Mouse (Mus musculus): Measurements from ENCODE around the gene Izumo2. TPM values are rescaled to one million over a fixed set of nuclear protein-coding genes. Genes with fewer than 3 reads are reported as not detected.
"Not testable (repeated sequence)": the region's sequence is repeated elsewhere in the genome, so short reads cannot be mapped to it uniquely, and the experiment has no call there.

The Izumo2 gene
- polyA plus RNA-seq, 1 experiment from 2014 or later: not detected

GRCm38 (mm10) chr7:44707169-44707675 is 1.3 kb upstream of the Izumo2 start:
- TF ChIP-seq CTCF (IDR thresholded peaks at IDR 0.05; ENCODE audit: low read depth): no peak
- H3K27ac ChIP-seq (ENCODE audit: low read depth): no peak overlapping the region
- ATAC-seq (ENCODE audit: insufficient read depth) (no peak), DNase-seq (no peak)
- H3K27me3 ChIP-seq (ENCODE audit: insufficient read depth, low read length): no peaks in the 10 kb centered on the region
- no peaks in the 10 kb centered on the region for H3K36me3 ChIP-seq (ENCODE audit: insufficient read depth)
- H3K9me3 ChIP-seq (ENCODE audit: low read depth, low read length): no peaks in the 10 kb centered on the region
- WGBS: 89% methylated on average over 5 of the region's 5 CpGs
- H3K9ac ChIP-seq: no peak overlapping the region
- no peak overlapping the region for H3K4me2 ChIP-seq
- no peak overlapping the region for H3K4me3 ChIP-seq (ENCODE audit: low read depth, low read length)
- no peaks in the 10 kb centered on the region for H3K4me1 ChIP-seq (ENCODE audit: insufficient read depth)

- H3K27ac ChIP-seq (ENCODE audit: low read depth); H3K4me3 ChIP-seq (ENCODE audit: low read depth, low read length); ATAC-seq (ENCODE audit: insufficient read depth); H3K4me1 ChIP-seq (ENCODE audit: insufficient read depth); H3K9me3 ChIP-seq (ENCODE audit: low read depth, low read length); H3K9ac ChIP-seq; DNase-seq; H3K4me2 ChIP-seq; H3K27me3 ChIP-seq (ENCODE audit: insufficient read depth, low read length); H3K36me3 ChIP-seq (ENCODE audit: insufficient read depth): not testable (repeated sequence)
- WGBS: 86% methylated on average over 6 of the region's 6 CpGs
Observed at GRCm38 (mm10) chr7:44708093-44708492, 449 bp upstream of the Izumo2 start.

- H3K4me2 ChIP-seq: no peak overlapping the region
- no peak for TF ChIP-seq CTCF (IDR thresholded peaks at IDR 0.05; ENCODE audit: low read depth)
- no peak overlapping the region for H3K4me3 ChIP-seq (ENCODE audit: low read depth, low read length)
- DNase-seq (no peak), ATAC-seq (ENCODE audit: insufficient read depth) (no peak)
- H3K36me3 ChIP-seq (ENCODE audit: insufficient read depth): no peaks in the 10 kb centered on the region
- no peak overlapping the region for H3K9ac ChIP-seq
- 82% methylated on average over 5 of the region's 5 CpGs for WGBS
- no peak overlapping the region for H3K27ac ChIP-seq (ENCODE audit: low read depth)
- H3K9me3 ChIP-seq (ENCODE audit: low read depth, low read length): no peaks in the 10 kb centered on the region
- H3K27me3 ChIP-seq (ENCODE audit: insufficient read depth, low read length): no peaks in the 10 kb centered on the region
- H3K4me1 ChIP-seq (ENCODE audit: insufficient read depth): no peaks in the 10 kb centered on the region
Observed at GRCm38 (mm10) chr7:44709881-44710280, 1.3 kb downstream of the Izumo2 start.

- no peak overlapping the region for H3K4me2 ChIP-seq
- no peak overlapping the region for H3K4me3 ChIP-seq (ENCODE audit: low read depth, low read length)
- TF ChIP-seq CTCF (IDR thresholded peaks at IDR 0.05; ENCODE audit: low read depth): no peak
- no peaks in the 10 kb centered on the region for H3K27me3 ChIP-seq (ENCODE audit: insufficient read depth, low read length)
- 50% methylated on average over 5 of the region's 5 CpGs for WGBS
- DNase-seq (no peak), ATAC-seq (ENCODE audit: insufficient read depth) (no peak)
- H3K9me3 ChIP-seq (ENCODE audit: low read depth, low read length): no peaks in the 10 kb centered on the region
- no peaks in the 10 kb centered on the region; the same call in 1 of the 2 replicates for H3K4me1 ChIP-seq (ENCODE audit: insufficient read depth)
- no peak overlapping the region for H3K9ac ChIP-seq
- H3K36me3 ChIP-seq (ENCODE audit: insufficient read depth): no peaks in the 10 kb centered on the region
- H3K27ac ChIP-seq (ENCODE audit: low read depth): no peak overlapping the region
Observed at GRCm38 (mm10) chr7:44722058-44722457, 13.5 kb downstream of the Izumo2 start.

GRCm38 (mm10) chr7:44724316-44724715 is 15.8 kb downstream of the Izumo2 start:
- DNase-seq (peak; percentile 56), ATAC-seq (ENCODE audit: insufficient read depth) (no peak)
- no peak overlapping the region for H3K9ac ChIP-seq
- H3K9me3 ChIP-seq (ENCODE audit: low read depth, low read length): no peaks in the 10 kb centered on the region
- H3K4me1 ChIP-seq (ENCODE audit: insufficient read depth): no peaks in the 10 kb centered on the region; the same call in 1 of the 2 replicates
- H3K4me3 ChIP-seq (ENCODE audit: low read depth, low read length): no peak overlapping the region
- H3K27me3 ChIP-seq (ENCODE audit: insufficient read depth, low read length): no peaks in the 10 kb centered on the region
- no peak overlapping the region for H3K27ac ChIP-seq (ENCODE audit: low read depth)
- 18% methylated on average over 7 of the region's 7 CpGs for WGBS
- H3K36me3 ChIP-seq (ENCODE audit: insufficient read depth): no peaks in the 10 kb centered on the region
- H3K4me2 ChIP-seq: no peak overlapping the region
- TF ChIP-seq CTCF (IDR thresholded peaks at IDR 0.05; ENCODE audit: low read depth): peak; percentile 52

- H3K27ac ChIP-seq (ENCODE audit: low read depth): no peak overlapping the region
- TF ChIP-seq CTCF (IDR thresholded peaks at IDR 0.05; ENCODE audit: low read depth): no peak
- no peaks in the 10 kb centered on the region for H3K36me3 ChIP-seq (ENCODE audit: insufficient read depth)
- ATAC-seq (ENCODE audit: insufficient read depth) (no peak), DNase-seq (no peak)
- no peaks in the 10 kb centered on the region for H3K27me3 ChIP-seq (ENCODE audit: insufficient read depth, low read length)
- H3K9me3 ChIP-seq (ENCODE audit: low read depth, low read length): no peaks in the 10 kb centered on the region
- WGBS: 67% methylated on average over 6 of the region's 6 CpGs
- no peak overlapping the region for H3K4me3 ChIP-seq (ENCODE audit: low read depth, low read length)
- no peak overlapping the region for H3K4me2 ChIP-seq
- H3K9ac ChIP-seq: no peak overlapping the region
- no peaks in the 10 kb centered on the region; the same call in 1 of the 2 replicates for H3K4me1 ChIP-seq (ENCODE audit: insufficient read depth)
Observed at GRCm38 (mm10) chr7:44726343-44726742, 17.8 kb downstream of the Izumo2 start.

GRCm38 (mm10) chr7:44727151-44727550 is 18.6 kb downstream of the Izumo2 start:
- DNase-seq (no peak), ATAC-seq (ENCODE audit: insufficient read depth) (no peak)
- Histone ChIP-seq H3K36me3 (ENCODE audit: insufficient read depth) (no peaks in the 10 kb centered on the region), H3K4me2 (no peak overlapping the region), H3K9ac (no peak overlapping the region), H3K4me3 (ENCODE audit: low read depth, low read length) (no peak overlapping the region), H3K9me3 (ENCODE audit: low read depth, low read length) (no peaks in the 10 kb centered on the region), H3K27me3 (ENCODE audit: insufficient read depth, low read length) (no peaks in the 10 kb centered on the region), H3K27ac (ENCODE audit: low read depth) (no peak overlapping the region), H3K4me1 (ENCODE audit: insufficient read depth) (no peaks in the 10 kb centered on the region; the same call in 1 of the 2 replicates)
- TF ChIP-seq CTCF (IDR thresholded peaks at IDR 0.05; ENCODE audit: low read depth): no peak
- WGBS: 49% methylated on average over 5 of the region's 5 CpGs

Data from lung, embryonic 14.5 days (tissue).